Mouse (Mus musculus) stomach, postnatal 0 days (tissue): Measurements from ENCODE around the gene Fyb2. TPM values are rescaled to one million over a fixed set of nuclear protein-coding genes. Genes with fewer than 3 reads are reported as not detected.

ENCODE experiments used
- ATAC-seq: fragments of 200-750 bp; cut with Nextera tagmentation; 2 replicates; pipeline ENCODE4 v1.8.0; 2017; ENCODE audit not compliant: low FRiP score, low TSS enrichment
- DNase-seq: peaks from one replicate; pipeline ENCODE4 v3.0.0-alpha.2; 2016; ENCODE audit warnings: low spot score
- H3K27ac ChIP-seq: fragments of 300-500 bp; sonication (generic); replicated peaks from 2 replicates; pipeline ENCODE4 v1.5.1; 2014; ENCODE audit warnings: mild to moderate bottlenecking, control low read depth
- H3K27me3 ChIP-seq: fragments of 300-500 bp; sonication (generic); 2 replicates; pipeline ENCODE4 v1.6.1; 2014; ENCODE audit warnings: low read length; ENCODE audit not compliant: control insufficient read depth, insufficient read depth
- H3K36me3 ChIP-seq: fragments of 300-500 bp; sonication (generic); 2 replicates; pipeline ENCODE4 v1.6.1; 2014; ENCODE audit warnings: low read length, mixed read lengths; ENCODE audit not compliant: control insufficient read depth, insufficient read depth
- H3K4me1 ChIP-seq: fragments of 300-500 bp; sonication (generic); replicated peaks from 2 replicates; pipeline ENCODE4 v1.6.1; 2014; ENCODE audit warnings: antibody characterized with exemption; ENCODE audit not compliant: control insufficient read depth, insufficient read depth
- H3K4me2 ChIP-seq: fragments of 300-500 bp; sonication (generic); replicated peaks from 2 replicates; pipeline ENCODE4 v1.6.1; 2014; ENCODE audit warnings: low read depth, mild to moderate bottlenecking, control low read depth, moderate library complexity
- H3K4me3 ChIP-seq: fragments of 300-500 bp; sonication (generic); 2 replicates; pipeline ENCODE4 v1.5.1; 2014; ENCODE audit warnings: low read depth, low read length, control low read depth
- H3K9ac ChIP-seq: fragments of 300-500 bp; sonication (generic); 2 replicates; pipeline ENCODE4 v1.6.1; 2014; ENCODE audit warnings: mild to moderate bottlenecking, low read length, control low read depth, mixed read lengths
- H3K9me3 ChIP-seq: fragments of 300-500 bp; sonication (generic); 2 replicates; pipeline ENCODE4 v1.6.1; 2016; ENCODE audit warnings: low read length; ENCODE audit not compliant: control insufficient read depth
- CTCF ChIP-seq: IDR thresholded peaks from 2 replicates; pipeline ENCODE4 v1.5.1; 2016; ENCODE audit warnings: antibody characterized with exemption, low read depth, mild to moderate bottlenecking, moderate library complexity
- EP300 ChIP-seq: optimal IDR thresholded peaks from 2 replicates; pipeline ENCODE3; 2016; ENCODE audit warnings: antibody characterized with exemption
- WGBS: fragments of 180-500 bp; shearing (Covaris S2); extraction: QIAGEN DNeasy Blood & Tissue Kit; methylation state at CpG from one replicate; pipeline ENCODE4 v1.1.7; 2014; 5-methylcytosine and 5-hydroxymethylcytosine counted together
- polyA plus RNA-seq: library from polyadenylated mRNA; unstranded; fragments of >200 nt; fragmentation: Nextera tagmentation; extraction: Ambion mirVana; gene quantifications from 2 replicates; pipeline ENCODE4 v1.2.1, GENCODE M21; 2015

Fyb2 gene
- polyA plus RNA-seq, 1 experiment from 2014 or later = 0.06 TPM

GRCm38 (mm10) chr4:104990016-104990415, 76.8 kb downstream of the Fyb2 start:
- ATAC-seq = no peak
- H3K9ac ChIP-seq = no peak overlapping the region
- H3K4me1 ChIP-seq = no peaks in the 10 kb centered on the region
- 75% methylated on average over 6 of the region's 6 CpGs for WGBS
- no peaks in the 10 kb centered on the region for H3K36me3 ChIP-seq
- no peaks in the 10 kb centered on the region for H3K9me3 ChIP-seq
- H3K27ac ChIP-seq = no peak overlapping the region
- TF ChIP-seq CTCF (no peak), EP300 (no peak)
- no peaks in the 10 kb centered on the region for H3K27me3 ChIP-seq
- H3K4me3 ChIP-seq = no peak overlapping the region
- DNase-seq = no peak
- H3K4me2 ChIP-seq = no peak overlapping the region

DNA sequence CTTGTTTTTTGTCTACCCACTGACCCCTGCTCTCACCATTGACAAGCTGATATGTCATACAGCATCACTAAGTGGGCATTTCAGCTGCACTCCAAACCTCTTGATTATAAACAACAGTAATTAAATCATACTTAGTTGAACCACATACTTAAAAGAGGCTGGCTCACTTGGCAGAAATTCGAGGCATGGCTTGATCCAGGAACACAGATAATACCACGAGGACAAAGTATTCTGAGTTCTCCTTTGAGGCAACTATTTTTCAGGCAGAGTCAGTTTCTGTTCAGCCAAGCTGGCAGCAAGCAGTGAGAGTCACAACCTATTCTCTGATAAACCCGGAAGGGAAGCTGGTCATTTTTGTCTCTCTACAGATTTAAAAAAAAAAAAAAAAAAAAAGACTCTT, 77.4 kb downstream of the Fyb2 start:
- DNase-seq (no peak), ATAC-seq (no peak)
- Histone ChIP-seq H3K4me2 (no peak overlapping the region), H3K9me3 (no peaks in the 10 kb centered on the region), H3K4me1 (no peaks in the 10 kb centered on the region), H3K4me3 (no peak overlapping the region), H3K9ac (no peak overlapping the region), H3K36me3 (no peaks in the 10 kb centered on the region), H3K27me3 (no peaks in the 10 kb centered on the region), H3K27ac (no peak overlapping the region)
- 73% methylated on average over 3 of the region's 3 CpGs for WGBS
- TF ChIP-seq CTCF (no peak), EP300 (no peak)

GRCm38 (mm10) chr4:104992271-104992670, 79.0 kb downstream of the Fyb2 start:
- H3K9me3 ChIP-seq = no peaks in the 10 kb centered on the region
- no peak for TF ChIP-seq EP300
- TF ChIP-seq CTCF = no peak
- no peak for DNase-seq
- H3K9ac ChIP-seq = no peak overlapping the region
- no peaks in the 10 kb centered on the region for H3K36me3 ChIP-seq
- no peaks in the 10 kb centered on the region for H3K27me3 ChIP-seq
- ATAC-seq = no peak
- no peak overlapping the region for H3K4me2 ChIP-seq
- WGBS = 81% methylated on average over 3 of the region's 3 CpGs
- H3K27ac ChIP-seq = no peak overlapping the region
- no peak overlapping the region for H3K4me3 ChIP-seq
- H3K4me1 ChIP-seq = no peaks in the 10 kb centered on the region

DNA sequence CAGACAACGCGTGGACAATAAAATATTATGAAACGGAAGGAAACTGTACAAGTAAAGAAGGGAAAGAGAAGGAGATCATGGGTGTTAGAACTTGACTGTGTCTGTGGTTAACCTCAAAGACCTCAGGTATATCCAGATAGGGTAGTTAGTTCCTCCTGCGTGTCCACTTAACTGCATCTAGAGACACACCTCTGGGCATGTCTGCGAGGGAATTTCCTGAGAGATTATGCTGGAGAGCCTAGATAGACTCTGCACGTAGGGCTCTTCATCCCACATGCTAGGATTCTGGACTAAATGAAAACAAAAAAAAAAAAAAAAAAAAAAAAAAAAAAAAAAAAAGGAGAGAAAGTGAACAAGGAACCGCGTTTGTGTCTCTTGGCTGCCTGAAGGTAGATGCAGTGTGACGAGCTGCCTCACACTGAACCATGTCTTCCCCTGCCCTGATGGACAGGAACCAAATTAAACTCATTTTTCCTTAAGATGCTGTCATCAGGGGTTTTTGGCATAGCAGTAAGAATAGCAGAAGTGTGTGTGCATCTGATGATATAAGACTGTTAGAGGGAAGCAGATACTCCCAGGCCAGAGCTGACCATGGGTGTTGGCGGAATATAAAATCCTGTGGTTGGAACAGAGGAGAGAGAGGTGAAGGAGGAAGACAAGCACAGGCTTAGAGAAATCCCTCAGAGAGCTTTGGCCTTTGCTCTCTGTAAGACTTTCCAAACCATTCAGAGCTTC, 80.1 kb downstream of the Fyb2 start:
- Histone ChIP-seq H3K4me2 (no peak overlapping the region), H3K4me1 (no peaks in the 10 kb centered on the region), H3K4me3 (no peak overlapping the region), H3K9me3 (no peaks in the 10 kb centered on the region), H3K9ac (no peak overlapping the region), H3K27ac (no peak overlapping the region), H3K36me3 (no peaks in the 10 kb centered on the region), H3K27me3 (no peaks in the 10 kb centered on the region)
- ATAC-seq = no peak
- TF ChIP-seq EP300 (no peak), CTCF (no peak)
- no peak for DNase-seq
- whole genome bisulfite sequencing = 86% methylated on average over 10 of the region's 10 CpGs

DNA sequence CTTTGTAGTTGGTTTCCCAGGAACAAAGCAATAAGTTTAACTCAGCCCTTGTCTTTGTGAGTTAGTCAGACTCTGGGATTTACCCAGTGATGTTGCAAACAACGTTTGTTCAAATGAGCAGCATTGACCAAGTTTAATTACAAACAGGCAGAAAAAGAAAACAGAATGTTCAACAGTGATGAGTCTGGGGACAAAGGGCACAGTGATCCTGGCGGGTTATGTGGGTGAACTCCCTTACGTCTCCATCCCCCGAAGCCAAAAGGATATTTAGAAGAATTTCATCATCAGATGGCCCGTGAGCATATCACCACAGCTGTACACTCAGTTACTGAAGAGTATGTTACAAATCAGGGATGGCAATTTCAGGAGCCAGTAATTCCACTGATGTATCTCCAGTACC, 86.4 kb downstream of the Fyb2 start:
- DNase-seq (no peak), ATAC-seq (no peak)
- WGBS = 59% methylated on average over 5 of the region's 5 CpGs
- H3K27ac ChIP-seq = no peak overlapping the region
- no peak overlapping the region for H3K4me3 ChIP-seq
- no peaks in the 10 kb centered on the region for H3K27me3 ChIP-seq
- H3K4me1 ChIP-seq = no peaks in the 10 kb centered on the region
- H3K36me3 ChIP-seq = no peaks in the 10 kb centered on the region
- H3K9me3 ChIP-seq = no peaks in the 10 kb centered on the region
- H3K4me2 ChIP-seq = no peak overlapping the region
- H3K9ac ChIP-seq = no peak overlapping the region
- TF ChIP-seq CTCF (no peak), EP300 (no peak)

DNA sequence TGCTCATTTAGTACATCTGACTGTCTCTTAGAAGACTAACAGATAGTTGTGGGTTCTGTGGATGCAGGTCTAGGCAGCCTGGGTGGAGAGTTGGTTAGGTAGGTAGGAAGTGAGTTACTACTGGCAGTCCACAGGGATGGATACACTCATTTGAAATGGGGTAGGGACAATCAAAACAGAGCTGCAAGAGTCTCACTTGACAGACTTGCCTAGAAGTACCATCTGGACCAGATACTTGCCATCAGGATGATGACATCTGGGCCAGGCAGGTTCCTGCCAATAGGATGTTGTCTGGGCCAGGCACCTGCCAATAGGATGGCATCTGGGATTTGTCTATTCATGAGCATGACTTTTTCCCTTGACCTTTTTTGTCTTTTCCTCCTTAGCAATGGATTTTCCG, 88.5 kb downstream of the Fyb2 start:
- Histone ChIP-seq H3K4me1 (no peaks in the 10 kb centered on the region), H3K4me3 (no peak overlapping the region), H3K27me3 (no peaks in the 10 kb centered on the region), H3K9me3 (no peaks in the 10 kb centered on the region), H3K27ac (no peak overlapping the region), H3K9ac (no peak overlapping the region), H3K4me2 (no peak overlapping the region), H3K36me3 (no peaks in the 10 kb centered on the region)
- 52% methylated on average over 1 of the region's 1 CpGs for WGBS
- ATAC-seq = no peak
- no peak for DNase-seq
- TF ChIP-seq EP300 (no peak), CTCF (no peak)
